Mouse (Mus musculus) bone marrow macrophage, adult 2 months (primary cell): ENCODE data around the gene Pno1. TPM values are rescaled to one million over a fixed set of nuclear protein-coding genes. Genes with fewer than 3 reads are reported as not detected.
"Not testable (repeated sequence)": the region's sequence is repeated elsewhere in the genome, so short reads cannot be mapped to it uniquely, and the experiment has no call there.

Experiments used
- H3K27ac ChIP-seq: 2 replicates; pipeline ENCODE4 v1.5.1; 2012; ENCODE audit warnings: low read depth, low read length; ENCODE audit not compliant: insufficient read depth
- H3K4me1 ChIP-seq: 2 replicates; pipeline ENCODE4 v1.6.1; 2012; ENCODE audit warnings: low read length; ENCODE audit not compliant: control insufficient read depth, insufficient read depth
- H3K4me3 ChIP-seq: 2 replicates; pipeline ENCODE4 v1.5.1; 2012; ENCODE audit warnings: mild to moderate bottlenecking, low read length, moderate library complexity; ENCODE audit not compliant: insufficient read depth
- CTCF ChIP-seq: IDR thresholded peaks from 2 replicates; pipeline ENCODE4 v1.5.1; 2012; ENCODE audit warnings: low read depth, mild to moderate bottlenecking, low read length, moderate library complexity
- POLR2A ChIP-seq: IDR thresholded peaks from 2 replicates; pipeline ENCODE4 v1.6.1; 2012; ENCODE audit warnings: mild to moderate bottlenecking, low read depth, low read length, borderline replicate concordance
- polyA plus RNA-seq: library from polyadenylated mRNA; stranded (reverse); fragments of >200 nt; gene quantifications from 2 replicates; pipeline ENCODE4 v1.2.4, GENCODE M21; 2012; ENCODE audit not compliant: missing spikeins, insufficient read depth, insufficient read length

Pno1 gene
- 24.0 and 24.5 TPM in 2 replicates for polyA plus RNA-seq

DNA sequence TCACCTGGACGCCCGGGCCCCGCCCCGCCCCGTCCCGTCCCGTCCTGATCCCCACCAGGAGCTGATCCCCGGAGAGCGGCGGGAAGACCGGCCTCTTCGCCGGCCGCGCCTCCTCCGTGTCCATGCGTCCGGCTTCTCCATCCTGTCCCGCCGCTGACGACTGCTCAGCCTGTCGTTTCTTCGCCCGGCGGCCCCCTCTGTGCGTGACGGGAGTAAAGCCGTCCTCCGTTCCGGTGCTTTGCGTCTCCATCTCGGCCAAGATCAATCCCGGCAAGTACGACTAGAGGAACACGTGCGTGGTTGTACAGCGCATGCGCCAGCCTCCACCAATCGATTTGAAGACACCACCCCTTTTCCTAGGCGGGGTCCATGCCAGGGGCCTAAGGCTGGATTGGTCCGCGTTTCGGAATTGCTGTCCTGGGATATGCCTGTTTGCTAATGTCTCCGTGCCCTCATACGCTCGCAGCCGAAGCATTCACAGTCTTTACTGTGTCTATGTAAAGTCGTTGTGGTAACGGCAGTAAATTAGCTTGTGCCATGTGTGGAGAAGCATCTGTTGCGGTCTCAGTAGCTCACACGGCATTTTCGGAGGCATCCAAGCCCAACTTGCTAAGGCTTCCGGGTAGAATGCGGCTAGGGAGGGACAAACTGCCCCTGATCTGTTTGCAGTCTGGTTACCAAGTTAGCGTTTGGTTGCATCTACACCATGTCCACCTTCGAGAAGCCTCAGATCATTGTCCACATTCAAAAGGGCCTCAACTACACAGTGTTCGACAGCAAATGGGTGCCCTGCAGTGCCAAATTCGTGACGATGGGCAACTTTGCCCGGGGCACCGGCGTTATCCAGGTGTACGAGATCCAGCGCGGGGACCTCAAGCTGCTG is at the start of gene Pno1:
Gene Pno1, minus strand, starts transcription at position 311 of the 883 bp plus-strand sequence.
- Histone ChIP-seq H3K4me1 (peaks cover 23% of the 10 kb centered on the region), H3K4me3 (peak within 1 kb of the TSS; percentile 77), H3K27ac (peak within 1 kb of the TSS; percentile 80)
- TF ChIP-seq POLR2A = no peak
- TF ChIP-seq CTCF = no peak

DNA sequence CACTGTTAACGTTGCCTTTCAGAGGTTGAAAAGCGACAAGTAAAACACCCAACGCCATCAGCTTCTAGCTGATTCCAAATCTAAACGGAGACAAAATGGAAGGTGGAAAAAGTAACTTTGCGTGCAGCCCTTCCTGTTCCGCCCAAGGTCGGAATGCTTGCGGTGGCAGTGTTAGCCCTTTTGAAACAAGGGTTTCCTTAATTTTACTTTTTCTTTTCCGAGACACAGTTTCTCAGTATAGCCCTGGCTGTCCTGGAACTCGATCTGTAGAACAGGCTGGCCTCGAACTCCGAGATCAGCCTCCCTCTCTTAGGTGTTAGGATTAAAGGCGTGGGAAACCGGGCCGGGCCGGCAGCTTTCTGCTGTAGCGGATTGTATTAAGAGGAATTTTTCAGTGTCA is 46.5 kb upstream of the Pno1 start:
- H3K27ac ChIP-seq = peak overlapping the region; percentile 44
- H3K4me3 ChIP-seq = peak overlapping the region; percentile 65
- TF ChIP-seq POLR2A = no peak
- no peak for TF ChIP-seq CTCF
- H3K4me1 ChIP-seq = peaks cover 6% of the 10 kb centered on the region

DNA sequence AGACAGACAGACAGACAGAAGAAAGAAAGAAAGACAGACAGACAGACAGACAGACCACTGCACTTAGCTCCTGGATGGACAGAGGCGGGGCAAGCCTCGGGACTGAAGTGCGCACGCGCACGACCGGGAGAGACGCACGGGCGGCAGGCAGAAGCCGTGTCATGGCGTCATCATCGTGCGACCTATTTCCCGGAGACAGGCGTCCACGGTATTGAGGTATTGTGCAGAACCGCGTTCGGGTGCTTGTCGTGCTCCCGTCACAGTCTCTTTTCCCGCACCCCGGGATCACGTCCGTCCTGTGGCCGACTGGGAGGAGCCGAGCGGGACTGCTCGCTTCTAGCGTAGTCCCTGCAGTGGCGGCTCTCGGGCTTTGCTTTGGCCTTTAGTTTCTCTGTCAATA is 46.1 kb upstream of the Pno1 start, which contains the start of gene C1d:
Gene C1d, plus strand, starts transcription at position 137 of the 400 bp plus-strand sequence.
- Histone ChIP-seq H3K27ac (peak within 1 kb of the TSS; percentile 44), H3K4me3 (peak within 1 kb of the TSS; percentile 65), H3K4me1 (peaks cover 6% of the 10 kb centered on the region)
- TF ChIP-seq CTCF (no peak), POLR2A (no peak)

DNA sequence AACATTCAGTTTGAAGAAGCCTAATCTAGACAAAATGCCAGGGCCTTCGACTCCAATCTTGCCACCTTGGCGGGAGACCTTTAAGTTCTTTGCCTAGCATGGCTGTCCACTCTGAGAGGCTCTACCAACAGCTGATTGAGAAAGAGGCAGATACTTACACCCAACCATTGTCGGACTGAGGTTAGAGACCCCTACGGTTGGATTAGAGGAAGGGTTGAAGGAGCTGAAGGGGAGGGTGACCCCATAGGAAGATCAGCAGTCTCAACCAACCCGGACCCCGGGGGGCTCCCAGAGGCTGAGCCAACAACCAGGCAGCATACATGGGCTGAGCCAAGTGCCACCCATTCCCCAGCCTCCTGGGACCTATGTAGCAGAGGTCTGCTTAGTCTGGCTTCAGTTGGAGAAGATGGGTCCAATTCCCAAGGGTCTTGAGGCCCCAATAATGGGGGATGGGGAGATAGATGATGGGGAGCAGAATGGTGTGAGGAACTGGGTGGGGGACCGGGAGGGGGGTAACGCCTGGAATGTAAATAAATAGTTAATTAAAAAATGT is 45.5 kb upstream of the Pno1 start:
- Histone ChIP-seq H3K4me3 (peak overlapping the region; percentile 65), H3K27ac (no peak overlapping the region), H3K4me1 (peaks cover 6% of the 10 kb centered on the region)
- no peak for TF ChIP-seq POLR2A
- TF ChIP-seq CTCF = no peak

DNA sequence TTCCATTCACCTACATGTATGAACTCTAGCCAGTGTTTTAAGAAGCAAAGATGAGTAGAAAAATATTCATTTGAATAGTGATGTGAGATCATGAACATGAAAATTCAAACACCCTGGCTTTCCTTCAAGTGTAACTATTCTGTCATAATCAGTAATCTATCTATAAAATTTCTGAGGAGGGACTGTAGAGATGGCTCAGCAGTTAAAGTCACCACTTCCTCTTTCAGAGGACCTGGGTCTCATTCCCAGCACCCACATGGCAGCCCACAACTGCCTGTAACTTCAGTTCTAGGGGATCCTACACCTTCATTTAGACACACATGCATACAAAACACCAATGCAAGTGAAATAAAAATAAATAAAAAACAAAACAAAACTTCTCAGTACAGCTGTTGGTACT is 37.3 kb upstream of the Pno1 start:
- Histone ChIP-seq H3K4me3 (no peak overlapping the region), H3K4me1 (no peaks in the 10 kb centered on the region), H3K27ac (no peak overlapping the region)
- TF ChIP-seq CTCF (no peak), POLR2A (no peak)

DNA sequence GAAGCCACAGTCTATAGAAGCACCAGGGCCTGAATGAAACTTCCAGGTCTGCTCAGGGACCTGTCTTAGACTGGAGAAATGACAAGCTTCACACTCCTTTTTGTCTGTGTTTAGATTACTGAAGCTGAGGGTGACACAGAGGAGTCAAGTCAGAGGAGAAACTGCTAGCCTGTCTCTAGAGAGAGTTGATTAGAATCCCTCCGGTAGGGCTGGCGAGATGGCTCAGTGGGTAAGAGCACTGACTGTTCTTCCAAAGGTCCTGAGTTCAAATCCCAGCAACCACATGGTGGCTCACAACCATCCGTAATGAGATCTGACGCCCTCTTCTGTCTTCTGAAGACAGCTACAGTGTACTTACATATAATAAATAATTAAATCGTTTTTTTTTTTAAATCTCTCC is 27.2 kb upstream of the Pno1 start:
- not testable (repeated sequence) for H3K27ac ChIP-seq, H3K4me3 ChIP-seq, H3K4me1 ChIP-seq

DNA sequence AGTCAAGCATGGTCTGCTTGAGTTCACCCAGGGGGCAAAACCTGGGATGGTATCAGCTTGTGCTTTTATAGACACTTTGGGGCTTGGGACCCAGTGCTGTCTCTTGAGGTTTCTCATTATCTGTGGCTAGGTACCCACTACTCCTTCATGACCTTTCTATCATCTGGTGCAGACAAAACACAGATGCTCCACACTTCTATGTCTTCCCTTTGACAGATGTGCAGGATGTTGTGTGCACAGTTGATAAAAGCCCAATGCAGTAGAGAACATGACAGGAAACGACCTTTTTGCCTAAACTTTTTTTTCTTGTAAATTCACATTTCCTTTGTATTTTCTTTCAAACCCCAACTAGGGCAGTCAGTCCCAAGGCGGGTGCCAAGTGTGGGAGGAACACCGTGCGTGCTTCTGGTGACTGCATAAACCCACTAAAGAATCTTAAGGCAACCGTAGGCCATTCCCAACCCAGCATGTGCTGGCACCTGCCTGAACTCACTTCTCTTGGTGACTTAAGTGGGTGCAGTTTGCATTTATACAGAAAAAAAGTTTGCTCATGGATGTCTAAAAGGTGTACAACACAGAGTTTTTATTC is 25.2 kb upstream of the Pno1 start:
- Histone ChIP-seq H3K4me1 (no peaks in the 10 kb centered on the region), H3K27ac (no peak overlapping the region), H3K4me3 (no peak overlapping the region)
- TF ChIP-seq CTCF (no peak), POLR2A (no peak)

DNA sequence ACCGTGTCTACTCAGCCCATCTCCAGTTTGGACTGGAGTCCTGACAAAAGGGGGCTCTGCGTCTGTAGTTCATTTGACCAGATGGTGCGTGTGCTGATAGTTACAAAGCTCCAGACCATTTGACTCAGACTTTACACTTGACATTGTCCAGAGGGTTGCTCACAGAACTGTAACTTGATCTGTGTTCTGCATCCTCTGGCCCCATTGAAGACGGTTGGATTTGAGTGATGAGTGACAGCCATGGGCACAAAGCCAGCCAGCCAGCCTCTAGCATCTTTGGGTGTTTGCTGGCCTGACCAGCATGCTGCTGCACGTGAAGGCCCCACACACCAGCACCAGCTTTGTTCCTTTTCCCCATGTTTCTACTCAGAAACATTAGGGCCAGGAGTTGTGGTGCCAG is 21.4 kb upstream of the Pno1 start:
- no peak overlapping the region for H3K27ac ChIP-seq
- H3K4me1 ChIP-seq = no peaks in the 10 kb centered on the region
- H3K4me3 ChIP-seq = no peak overlapping the region
- TF ChIP-seq POLR2A (no peak), CTCF (no peak)

DNA sequence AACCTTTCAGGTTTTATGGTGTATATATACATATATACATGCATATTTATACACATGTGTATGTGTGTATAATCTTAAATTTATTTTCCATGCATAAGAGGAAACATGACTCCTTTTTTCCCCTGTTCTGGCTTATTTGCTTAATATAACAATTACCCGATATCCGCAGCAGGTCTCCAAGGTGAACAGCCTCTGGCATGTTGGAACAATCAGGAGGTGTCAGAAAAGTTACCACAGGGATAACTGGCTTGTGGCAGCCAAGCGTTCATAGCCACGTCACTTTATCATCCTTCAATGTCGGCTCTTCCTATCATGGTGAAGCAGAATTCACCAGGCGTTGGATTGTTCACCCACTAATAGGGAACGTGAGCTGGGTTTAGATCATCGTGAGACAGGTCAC is 9.8 kb upstream of the Pno1 start:
- peaks cover 4% of the 10 kb centered on the region for H3K4me1 ChIP-seq
- no peak overlapping the region for H3K4me3 ChIP-seq
- TF ChIP-seq POLR2A (no peak), CTCF (no peak)
- H3K27ac ChIP-seq = no peak overlapping the region

DNA sequence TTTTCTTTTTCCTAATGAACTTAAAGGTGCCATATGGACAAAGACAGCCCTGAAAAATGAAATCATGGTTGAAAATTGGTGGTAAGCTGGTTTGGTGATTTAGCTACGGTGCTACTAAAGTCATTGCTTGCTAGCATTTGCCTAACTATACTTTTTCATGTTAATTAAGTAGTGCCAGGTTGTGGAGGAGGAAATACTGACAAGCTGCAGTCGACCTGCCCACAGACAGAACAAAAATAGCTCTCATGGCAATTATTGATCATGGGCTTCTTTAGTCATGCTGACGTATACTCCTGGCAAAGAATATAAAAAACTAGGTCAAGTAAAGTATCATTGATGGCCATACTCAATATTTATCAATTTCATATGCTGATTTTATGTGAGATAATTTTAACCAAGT is 4.1 kb upstream of the Pno1 start:
- Histone ChIP-seq H3K4me1 (peaks cover 24% of the 10 kb centered on the region), H3K4me3 (no peak overlapping the region), H3K27ac (no peak overlapping the region)
- TF ChIP-seq CTCF (no peak), POLR2A (no peak)
